ENCODE assay signal across 9 mouse cellular contexts in the genomic region with DNA sequence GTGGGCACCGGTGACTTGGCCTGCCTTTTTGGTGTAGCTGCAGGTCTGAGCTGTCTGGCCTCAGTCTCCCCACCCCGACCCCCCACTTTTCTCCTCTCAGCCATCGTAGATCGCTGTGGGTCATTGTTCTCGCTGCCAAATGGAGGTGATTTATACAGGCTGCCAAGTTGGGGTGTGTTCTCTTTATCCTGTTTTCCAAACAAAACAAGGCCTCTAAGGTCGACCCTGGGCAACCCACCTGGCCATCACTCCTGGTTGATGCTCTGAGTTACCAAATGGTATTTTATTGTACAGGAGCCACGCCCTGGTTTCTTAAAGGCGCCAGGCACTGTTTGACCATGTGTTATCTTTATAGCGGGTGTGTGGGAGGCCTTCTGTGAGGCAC. TPM values are rescaled to one million over a fixed set of nuclear protein-coding genes. Genes with fewer than 3 reads are reported as not detected.
DNase-seq lines count a peak whose midpoint lies in the region; ATAC-seq and TF ChIP-seq lines count a peak whose summit lies in the region.
"Had no signal": no experiment of that assay in that cellular context is flagged by ENCODE, and none has a peak within 500 bp of the region (broad histone marks: within the 10 kb centered on the region; RNA-seq: fewer than 3 reads in every experiment).

No protein-coding gene starts in this region.

- H3K9me3 ChIP-seq in embryonic facial prominence, embryonic 13.5 days: no peaks in the 10 kb centered on the region
- no peaks in the 10 kb centered on the region for H3K9me3 ChIP-seq in intestine, embryonic 14.5 days (ENCODE audit: control insufficient read depth, low read length)
- H3K9me3 ChIP-seq in neural tube, embryonic 13.5 days: 0 out of 2 replicates have a peak, but pooled peaks cover 2% of the 10 kb centered on the region

- 15% methylated on average over 9 of the region's 9 CpGs for WGBS in liver, adult 2 months
- 8% methylated on average over 9 of the region's 9 CpGs for WGBS in embryonic facial prominence, embryonic 13.5 days
- WGBS in intestine, embryonic 14.5 days: 4% methylated on average over 9 of the region's 9 CpGs
- 1% methylated on average over 9 of the region's 9 CpGs for WGBS in neural tube, embryonic 13.5 days

- H3K36me3 ChIP-seq in liver, adult 2 months (ENCODE audit: control insufficient read depth, insufficient read depth, low read length): no peaks in the 10 kb centered on the region
- peaks cover 2% of the 10 kb centered on the region; the same call in 1 of the 2 replicates for H3K36me3 ChIP-seq in embryonic facial prominence, embryonic 13.5 days
- H3K36me3 ChIP-seq in intestine, embryonic 14.5 days (ENCODE audit: control insufficient read depth, insufficient read depth, low read length): no peaks in the 10 kb centered on the region
- peaks cover 20% of the 10 kb centered on the region for H3K36me3 ChIP-seq in neural tube, embryonic 13.5 days

- TF ChIP-seq POLR2A in liver, adult 2 months (IDR thresholded peaks at IDR 0.05; ENCODE audit: extremely low read depth, insufficient read depth, low read length): no peak

- H3K27me3 ChIP-seq in liver, adult 2 months (ENCODE audit: control insufficient read depth, insufficient read depth, low read length): peaks cover 14% of the 10 kb centered on the region; the same call in 1 of the 2 replicates
- peaks cover 4% of the 10 kb centered on the region; the same call in 1 of the 2 replicates for H3K27me3 ChIP-seq in embryonic facial prominence, embryonic 13.5 days
- no peaks in the 10 kb centered on the region for H3K27me3 ChIP-seq in intestine, embryonic 14.5 days (replicated peaks; ENCODE audit: control insufficient read depth, insufficient read depth, low read length)
- H3K27me3 ChIP-seq in neural tube, embryonic 13.5 days: no peaks in the 10 kb centered on the region

- peak overlapping the region; percentile 92 for H3K4me3 ChIP-seq in liver, adult 2 months (ENCODE audit: insufficient read depth, low read depth, low read length)
- peak overlapping the region; percentile 86 for H3K4me3 ChIP-seq in embryonic facial prominence, embryonic 13.5 days
- H3K4me3 ChIP-seq in intestine, embryonic 14.5 days (ENCODE audit: low read depth, low read length): peak overlapping the region; percentile 59
- peak overlapping the region; percentile 92 for H3K4me3 ChIP-seq in neural tube, embryonic 13.5 days

- peak; percentile 8; the same call in 1 of the 2 replicates for ATAC-seq in embryonic facial prominence, embryonic 13.5 days (ENCODE audit: insufficient number of reproducible peaks, insufficient read depth, low FRiP score, low TSS enrichment, low read depth)
- ATAC-seq in intestine, embryonic 14.5 days (replicated peaks; ENCODE audit: low FRiP score, low TSS enrichment, low read depth): peak; percentile 41; the same call in 1 of the 2 replicates
- ATAC-seq in neural tube, embryonic 13.5 days (ENCODE audit: low read depth): peak; percentile 20; the same call in 1 of the 2 replicates
- ATAC-seq: activated CD4-positive, CD25-positive, alpha-beta regulatory T cell, adult 4 months had no signal

- TF ChIP-seq CTCF in liver, adult 2 months (IDR thresholded peaks at IDR 0.05; ENCODE audit: low read depth, low read length): no peak

- peak overlapping the region; percentile 82 for H3K9ac ChIP-seq in liver, adult 2 months (ENCODE audit: low read depth, low read length)
- peak overlapping the region; percentile 85 for H3K9ac ChIP-seq in embryonic facial prominence, embryonic 13.5 days
- H3K9ac ChIP-seq in intestine, embryonic 14.5 days (ENCODE audit: low read length): peak overlapping the region; percentile 74
- peak overlapping the region; percentile 99 for H3K9ac ChIP-seq in neural tube, embryonic 13.5 days

- H3K4me1 ChIP-seq in liver, adult 2 months (ENCODE audit: control insufficient read depth, insufficient read depth, low read length): no peaks in the 10 kb centered on the region; the same call in 1 of the 2 replicates
- peaks cover 23% of the 10 kb centered on the region for H3K4me1 ChIP-seq in embryonic facial prominence, embryonic 13.5 days
- H3K4me1 ChIP-seq in intestine, embryonic 14.5 days (replicated peaks; ENCODE audit: control insufficient read depth, insufficient read depth, low read length): 0 out of 2 replicates have a peak, but pooled peaks cover 3% of the 10 kb centered on the region
- peaks cover 49% of the 10 kb centered on the region for H3K4me1 ChIP-seq in neural tube, embryonic 13.5 days (replicated peaks)

- peak overlapping the region; percentile 97 for H3K4me2 ChIP-seq in embryonic facial prominence, embryonic 13.5 days
- H3K4me2 ChIP-seq in intestine, embryonic 14.5 days (ENCODE audit: low read length): peak overlapping the region; percentile 100
- H3K4me2 ChIP-seq in neural tube, embryonic 13.5 days: peak overlapping the region; percentile 89

- no peak for DNase-seq in liver, adult 2 months (ENCODE audit: extremely low read depth, low read depth, low spot score)
- DNase-seq in liver (no peak), adipocyte (ENCODE audit: low spot score) (no peak)
- no peak for DNase-seq in intestine, embryonic 14.5 days (ENCODE audit: low spot score)
- no peak for DNase-seq in layer of hippocampus, postnatal 25 days (ENCODE audit: extremely low spot score in 1 of 2, low spot score in 1 of 2)

- no peaks in the 10 kb centered on the region for H3K79me2 ChIP-seq in liver, adult 2 months (ENCODE audit: control insufficient read depth, insufficient read depth, low read length)

- H3K27ac ChIP-seq in liver, adult 2 months (replicated peaks; ENCODE audit: insufficient read depth, low read depth, low read length): no peak overlapping the region
- H3K27ac ChIP-seq in embryonic facial prominence, embryonic 13.5 days: peak overlapping the region; percentile 85
- H3K27ac ChIP-seq in intestine, embryonic 14.5 days (ENCODE audit: low read depth): peak overlapping the region; percentile 75; the same call in 1 of the 2 replicates
- peak overlapping the region; percentile 99 for H3K27ac ChIP-seq in neural tube, embryonic 13.5 days (replicated peaks)

RNA-seq across cellular contexts. Expression of a gene that starts 1.0 kb away (rescaled TPM):
- total RNA-seq in liver, adult 2 months (2014; rRNA removed): 0.74 and 0.94 TPM in 2 replicates
- polyA plus RNA-seq in liver, adult 2 months (2012; rRNA removed): 0.80 and 0.88 TPM in 2 replicates
- polyA plus RNA-seq in embryonic facial prominence, embryonic 13.5 days (2015; fragmentation: Nextera tagmentation; extraction: Ambion mirVana): 10.9 and 13.1 TPM in 2 replicates
- 10.5 and 10.7 TPM in 2 replicates for polyA plus RNA-seq in intestine, embryonic 14.5 days (2014; fragmentation: Nextera tagmentation; extraction: Ambion mirVana)
- polyA plus RNA-seq in neural tube, embryonic 13.5 days (2015; fragmentation: Nextera tagmentation; extraction: Ambion mirVana): 30.6 and 34.0 TPM in 2 replicates
- 10 to 100 TPM; 46.1 to 55.2 TPM for total RNA-seq in layer of hippocampus, postnatal 25 days (2021)

RNA-seq across cellular contexts. Expression of a gene that starts 46.7 kb away (rescaled TPM):
- 1.1 and 1.7 TPM in 2 replicates for total RNA-seq in liver, adult 2 months (2014; rRNA removed)
- polyA plus RNA-seq in liver, adult 2 months (2012; rRNA removed): 4.1 and 5.2 TPM in 2 replicates
- polyA plus RNA-seq in embryonic facial prominence, embryonic 13.5 days (2015; fragmentation: Nextera tagmentation; extraction: Ambion mirVana): 9.8 and 10.9 TPM in 2 replicates
- 7.8 TPM in 2 replicates for polyA plus RNA-seq in intestine, embryonic 14.5 days (2014; fragmentation: Nextera tagmentation; extraction: Ambion mirVana)
- 12.6 and 16.1 TPM in 2 replicates for polyA plus RNA-seq in neural tube, embryonic 13.5 days (2015; fragmentation: Nextera tagmentation; extraction: Ambion mirVana)
- total RNA-seq in layer of hippocampus, postnatal 25 days (2021): 1 to 10 TPM; 4.6 to 8.0 TPM

RNA-seq across cellular contexts. Expression of a gene that starts 54.6 kb away (rescaled TPM):
- not detected in 2 replicates for total RNA-seq in liver, adult 2 months (2014; rRNA removed)
- polyA plus RNA-seq in liver, adult 2 months (2012; rRNA removed): not detected in 2 replicates
- not detected in 2 replicates for polyA plus RNA-seq in embryonic facial prominence, embryonic 13.5 days (2015; fragmentation: Nextera tagmentation; extraction: Ambion mirVana)
- not detected in 2 replicates for polyA plus RNA-seq in intestine, embryonic 14.5 days (2014; fragmentation: Nextera tagmentation; extraction: Ambion mirVana)
- polyA plus RNA-seq in neural tube, embryonic 13.5 days (2015; fragmentation: Nextera tagmentation; extraction: Ambion mirVana): not detected in 2 replicates
- not detected for total RNA-seq in layer of hippocampus, postnatal 25 days (2021)
- total RNA-seq: left cerebral cortex, postnatal 25 days had no signal
- polyA plus RNA-seq: activated CD4-positive, CD25-positive, alpha-beta regulatory T cell, adult 4 months had no signal
